Mouse (Mus musculus) cerebellum, adult 2 months (tissue): ENCODE results near the gene Lims1.

Experiments
- CTCF ChIP-seq: fragments of 200-500 bp; IDR thresholded peaks from 2 replicates; pipeline ENCODE4 v1.5.1; 2011; ENCODE audit warnings: low read depth, mild to moderate bottlenecking, control low read depth, low read length, moderate library complexity, borderline replicate concordance; ENCODE audit not compliant: insufficient read depth
- POLR2A ChIP-seq: fragments of 200-500 bp; IDR thresholded peaks from 2 replicates; pipeline ENCODE4 v1.6.1; 2011; ENCODE audit warnings: low read length, control low read depth, borderline replicate concordance; ENCODE audit not compliant: insufficient read depth

DNA sequence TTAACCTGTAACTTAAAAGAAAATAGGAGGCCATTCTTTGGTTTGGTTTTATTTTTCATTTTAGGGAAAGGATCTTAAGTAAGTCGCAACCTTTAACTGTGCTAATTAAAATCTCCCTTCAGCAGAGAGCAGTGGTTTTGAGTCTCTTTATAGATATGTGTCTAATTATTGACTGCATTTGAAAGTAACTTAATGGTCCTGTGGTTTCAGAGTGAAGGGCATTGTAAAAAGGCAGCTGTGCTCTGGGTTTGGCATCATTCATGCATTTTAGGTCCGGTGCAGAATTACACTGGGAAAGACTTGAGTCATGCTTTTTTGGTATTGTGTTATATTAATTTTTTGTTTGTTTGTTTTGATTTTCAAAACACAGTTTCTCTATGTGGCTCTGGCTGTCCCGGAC is 29.1 kb downstream of the Lims1 start:
- TF ChIP-seq POLR2A (no peak), CTCF (no peak)
